Mouse (Mus musculus) adrenal gland, adult 18-20 months (tissue): ENCODE measurements around the gene Galntl6. TPM values are rescaled to one million over a fixed set of nuclear protein-coding genes. Genes with fewer than 3 reads are reported as not detected.

ENCODE experiments used
- DNase-seq, 2 experiments: peaks; one replicate each; pipeline ENCODE4 v3.0.0; 2021 to 2022; ENCODE audit warnings: low spot score in 2 of 2
- total RNA-seq, 2 experiments: library from RNA; stranded (reverse); gene quantifications; 1 replicate in 1 of 2; 2 replicates in 1 of 2; pipeline ENCODE4 v1.2.3; 2021

Gene Galntl6
- total RNA-seq, 2 experiments from 2014 or later, result 0.51 TPM; not detected in 1

- DNase-seq, result no peak
Measured at GRCm38 (mm10) chr8:58290080-58290479, 622.4 kb downstream of the Galntl6 start.

- no peak for DNase-seq
Measured at GRCm38 (mm10) chr8:58265485-58265884, 647.0 kb downstream of the Galntl6 start.

GRCm38 (mm10) chr8:58258577-58259315 is 653.7 kb downstream of the Galntl6 start:
- DNase-seq, result no peak

GRCm38 (mm10) chr8:58253620-58254019 is 658.8 kb downstream of the Galntl6 start:
- DNase-seq, result no peak

- no peak for DNase-seq
Measured at GRCm38 (mm10) chr8:58244830-58245229, 667.6 kb downstream of the Galntl6 start.

GRCm38 (mm10) chr8:58234220-58234619 is 678.2 kb downstream of the Galntl6 start:
- DNase-seq, result no peak

GRCm38 (mm10) chr8:58228725-58229124 is 683.7 kb downstream of the Galntl6 start:
- no peak for DNase-seq

- DNase-seq, result no peak
Measured at GRCm38 (mm10) chr8:58217885-58218284, 694.6 kb downstream of the Galntl6 start.

GRCm38 (mm10) chr8:58189694-58190093 is 722.7 kb downstream of the Galntl6 start:
- DNase-seq, result no peak

- DNase-seq, result peak; percentile 9 to 19
Measured at GRCm38 (mm10) chr8:58146961-58147360, 765.5 kb downstream of the Galntl6 start.

- no peak for DNase-seq
Measured at GRCm38 (mm10) chr8:58086733-58087132, 825.7 kb downstream of the Galntl6 start.

GRCm38 (mm10) chr8:58084931-58085330 is 827.5 kb downstream of the Galntl6 start:
- no peak for DNase-seq

GRCm38 (mm10) chr8:58081715-58082114 is 830.7 kb downstream of the Galntl6 start:
- no peak for DNase-seq

GRCm38 (mm10) chr8:58074611-58075010 is 837.8 kb downstream of the Galntl6 start:
- DNase-seq, result no peak

GRCm38 (mm10) chr8:58073733-58074132 is 838.7 kb downstream of the Galntl6 start:
- no peak for DNase-seq

GRCm38 (mm10) chr8:58032271-58032670 is 880.2 kb downstream of the Galntl6 start:
- no peak for DNase-seq

- DNase-seq, result no peak
Measured at GRCm38 (mm10) chr8:58025558-58025957, 886.9 kb downstream of the Galntl6 start.

GRCm38 (mm10) chr8:58025094-58025493 is 887.3 kb downstream of the Galntl6 start:
- no peak for DNase-seq

- DNase-seq, result no peak
Measured at GRCm38 (mm10) chr8:58023426-58024176, 888.8 kb downstream of the Galntl6 start.

GRCm38 (mm10) chr8:57989428-57990171 is 922.8 kb downstream of the Galntl6 start:
- DNase-seq, result no peak

GRCm38 (mm10) chr8:57977372-57977771 is 935.1 kb downstream of the Galntl6 start:
- no peak for DNase-seq

- DNase-seq, result no peak
Measured at GRCm38 (mm10) chr8:57974093-57974492, 938.3 kb downstream of the Galntl6 start.
